Mouse (Mus musculus) spleen, postnatal 10 days (tissue): ENCODE results near the gene Rilp.

Source experiments
- DNase-seq, 2 experiments: peaks; one replicate each; pipeline ENCODE4 v3.0.0; 2021 to 2022; ENCODE audit warnings: low spot score in 2 of 2

Rilp gene

GRCm38 (mm10) chr11:75557142-75557541 is 47.2 kb downstream of the Rilp start:
- DNase-seq = no peak

GRCm38 (mm10) chr11:75558101-75558500 is 48.2 kb downstream of the Rilp start:
- peak in 1 of 2 experiments; percentile 59 for DNase-seq

DNA sequence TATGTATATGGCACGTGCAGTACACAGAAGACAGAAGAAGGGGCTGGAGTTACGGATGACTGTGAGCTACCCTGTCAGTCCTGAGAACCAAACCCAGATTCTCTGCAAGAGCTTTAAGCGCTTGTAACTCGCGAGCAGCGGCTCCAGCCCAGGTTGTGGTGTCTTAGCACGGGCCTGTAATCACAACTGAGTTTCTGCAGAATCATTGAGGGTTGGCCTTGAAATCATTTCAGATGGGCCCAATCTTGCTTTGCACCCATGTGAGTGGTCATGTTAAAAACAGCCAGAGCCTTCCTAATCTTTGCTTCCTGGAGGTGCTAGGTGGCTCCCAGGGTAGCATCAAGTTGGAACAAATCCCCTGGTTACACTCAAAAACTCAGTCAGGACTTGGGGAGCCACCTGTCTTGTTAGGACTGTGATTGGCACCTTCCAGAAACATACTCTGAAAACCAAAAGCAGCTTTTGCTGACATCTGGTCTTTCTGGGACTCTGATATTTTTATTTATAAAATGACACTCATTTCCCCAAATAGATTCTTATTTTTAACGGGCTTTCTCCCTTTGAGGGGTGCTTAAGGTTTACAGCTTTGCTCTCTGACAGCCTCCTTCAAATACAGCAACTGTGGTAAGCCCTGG is 50.1 kb downstream of the Rilp start:
- no peak for DNase-seq

GRCm38 (mm10) chr11:75560530-75561409 is 50.9 kb downstream of the Rilp start:
- peak in 1 of 2 experiments; percentile 72 for DNase-seq

GRCm38 (mm10) chr11:75561410-75561791 is 51.5 kb downstream of the Rilp start:
- no peak for DNase-seq
